Mouse (Mus musculus) lung, adult 2 months (tissue): Measurements from ENCODE around the gene Wipf1.

Experiments
- CTCF ChIP-seq: fragments of 200-500 bp; IDR thresholded peaks from 2 replicates; pipeline ENCODE4 v1.5.1; 2011; ENCODE audit warnings: mild to moderate bottlenecking, low read length, control low read depth; ENCODE audit not compliant: insufficient read depth
- POLR2A ChIP-seq: fragments of 200-500 bp; IDR thresholded peaks from 2 replicates; pipeline ENCODE4 v1.6.1; 2011; ENCODE audit warnings: low read depth, mild to moderate bottlenecking, control low read depth, low read length, borderline replicate concordance; ENCODE audit errors: extremely low read depth

DNA sequence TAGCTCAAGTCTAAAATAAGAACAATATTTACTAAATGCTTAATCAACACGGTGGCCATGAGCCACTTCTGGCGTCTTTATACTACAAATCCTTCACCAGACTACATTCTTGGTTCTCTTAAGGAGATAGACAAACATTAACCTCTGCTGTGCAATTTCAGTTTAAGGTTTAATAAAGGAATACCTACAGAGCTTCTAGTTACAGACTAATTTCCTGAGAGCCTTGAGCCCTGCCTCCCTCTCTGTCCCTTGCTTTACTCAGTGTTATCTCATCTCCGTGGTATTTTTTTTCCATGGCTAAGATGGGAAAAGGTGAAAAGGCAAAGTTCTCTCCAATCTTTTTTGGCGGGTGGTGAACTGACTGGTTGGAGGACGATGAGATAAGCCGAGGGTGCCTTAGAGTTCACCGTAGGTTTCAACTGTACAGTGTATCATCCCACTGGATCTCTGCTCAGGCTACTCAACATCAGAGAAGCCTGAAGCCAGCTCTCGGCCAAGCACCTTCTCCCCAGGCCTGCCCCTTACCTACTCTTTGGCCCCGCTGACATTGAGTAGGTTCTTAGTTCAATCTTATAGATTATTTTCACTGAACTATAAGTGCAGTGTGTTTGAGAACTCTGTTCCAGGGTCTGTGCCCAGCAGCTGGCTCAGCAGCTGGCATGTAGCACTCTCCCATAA lies 149.1 kb downstream of the Wipf1 start:
- no peak for TF ChIP-seq CTCF
- no peak for TF ChIP-seq POLR2A
